Mouse (Mus musculus): ENCODE data around the gene Polr1d.

The Polr1d gene

GRCm38 (mm10) chr5:147055572-147056245, 21.1 kb upstream of the Polr1d start:
- no peak for DNase-seq (ENCODE audit: low read depth, low spot score)

DNA sequence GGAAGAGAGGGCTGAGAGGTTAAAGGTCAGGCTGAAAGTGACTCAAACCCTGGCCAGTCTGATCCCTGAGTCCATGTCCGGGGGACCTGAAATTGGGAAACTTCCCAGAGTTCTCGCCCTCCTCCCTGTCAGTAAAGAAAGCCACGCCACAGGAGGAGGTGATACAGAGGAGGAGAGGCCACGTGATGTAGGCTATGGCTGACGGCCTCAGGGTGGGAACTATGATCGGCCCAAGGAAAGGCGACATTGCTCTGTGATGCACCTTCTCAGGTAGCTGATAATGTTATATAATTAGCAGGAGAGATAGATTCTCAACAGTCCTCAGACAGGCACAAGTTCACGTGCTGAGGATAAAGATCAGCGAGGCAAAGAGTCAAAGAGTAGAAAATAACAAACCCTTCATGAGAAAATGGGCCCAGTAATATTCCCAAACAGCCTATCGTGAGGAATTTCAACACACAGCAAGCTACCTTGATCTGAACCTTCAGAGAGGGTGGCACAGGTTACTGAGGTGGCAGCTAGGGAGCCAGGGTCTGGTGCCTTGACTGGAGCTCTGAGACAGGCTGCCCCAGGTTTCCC, 20.0 kb upstream of the Polr1d start:
- no peak for DNase-seq (ENCODE audit: low read depth, low spot score)

- DNase-seq (ENCODE audit: low read depth, low spot score) = no peak
Observed at GRCm38 (mm10) chr5:147057626-147058414, 19.0 kb upstream of the Polr1d start.

- no peak for DNase-seq (ENCODE audit: low read depth, low spot score)
Observed at GRCm38 (mm10) chr5:147058661-147059060, 18.2 kb upstream of the Polr1d start.

- DNase-seq (ENCODE audit: low read depth, low spot score) = no peak
Observed at GRCm38 (mm10) chr5:147059319-147059718, 17.5 kb upstream of the Polr1d start.

GRCm38 (mm10) chr5:147060024-147060423, 16.8 kb upstream of the Polr1d start:
- DNase-seq (ENCODE audit: low read depth, low spot score) = no peak

DNA sequence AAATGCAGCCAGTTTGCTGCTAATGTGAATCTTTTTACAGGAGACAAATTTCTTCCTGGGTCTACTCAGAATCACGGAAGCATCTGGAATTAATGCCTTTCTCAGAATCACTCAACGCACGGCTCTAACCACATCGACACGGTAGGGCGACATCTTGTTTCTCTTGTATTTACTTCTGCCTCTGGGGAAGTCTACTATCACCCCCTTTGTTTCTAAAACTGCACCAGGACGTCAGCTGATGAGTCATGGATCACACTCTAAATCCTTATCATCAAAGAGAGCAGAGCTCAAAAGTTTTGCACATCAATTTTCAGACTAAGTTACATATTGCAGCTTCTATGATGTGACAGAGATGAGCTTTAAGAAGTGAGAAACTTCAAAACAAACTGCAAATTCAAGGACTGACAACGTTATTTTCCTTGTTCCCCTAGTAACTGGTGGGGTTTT, 13.6 kb upstream of the Polr1d start:
- no peak for DNase-seq (ENCODE audit: low read depth, low spot score)

GRCm38 (mm10) chr5:147066129-147066528, 10.7 kb upstream of the Polr1d start:
- no peak for DNase-seq (ENCODE audit: low read depth, low spot score)

DNA sequence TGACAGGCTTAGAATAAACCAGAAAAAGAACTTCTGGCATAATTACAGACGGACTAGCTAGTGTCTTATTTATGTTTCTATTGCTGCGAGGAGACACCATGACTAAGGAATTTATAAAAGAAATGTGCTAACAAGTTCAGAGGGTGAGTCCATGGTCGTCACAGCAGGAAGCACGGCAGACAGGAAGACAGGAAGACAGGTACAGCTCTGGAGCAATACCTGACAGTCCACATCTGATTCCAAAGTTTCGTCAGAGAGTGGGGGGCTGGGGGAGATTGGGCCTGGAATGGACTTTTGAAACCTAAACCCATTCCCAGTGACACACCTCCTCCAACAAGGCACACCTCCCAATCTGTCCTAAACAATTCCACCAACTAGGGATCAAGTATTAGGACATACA, 9.9 kb upstream of the Polr1d start:
- DNase-seq (ENCODE audit: low read depth, low spot score) = no peak

DNA sequence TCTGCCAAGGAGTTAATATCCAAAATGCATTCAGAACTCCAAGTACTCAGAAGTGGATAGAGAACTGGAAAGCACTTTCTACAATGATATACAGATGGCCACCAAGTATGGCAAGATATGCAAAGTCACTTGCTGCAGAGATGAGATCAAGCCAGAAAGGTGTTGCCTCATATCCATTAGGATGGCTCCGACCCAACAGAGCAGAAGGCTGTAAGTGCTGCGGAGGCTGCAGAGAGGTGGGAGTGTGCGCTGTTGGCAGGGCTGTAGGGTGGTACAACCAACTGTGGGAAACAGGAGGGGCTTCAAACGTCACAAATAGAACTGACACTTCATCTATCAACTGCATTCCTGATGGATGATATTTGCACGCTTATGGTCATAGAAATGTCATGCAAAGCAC, 8.0 kb upstream of the Polr1d start:
- DNase-seq (ENCODE audit: low read depth, low spot score) = no peak

GRCm38 (mm10) chr5:147070791-147071516, 5.9 kb upstream of the Polr1d start:
- DNase-seq (ENCODE audit: low read depth, low spot score) = no peak

DNA sequence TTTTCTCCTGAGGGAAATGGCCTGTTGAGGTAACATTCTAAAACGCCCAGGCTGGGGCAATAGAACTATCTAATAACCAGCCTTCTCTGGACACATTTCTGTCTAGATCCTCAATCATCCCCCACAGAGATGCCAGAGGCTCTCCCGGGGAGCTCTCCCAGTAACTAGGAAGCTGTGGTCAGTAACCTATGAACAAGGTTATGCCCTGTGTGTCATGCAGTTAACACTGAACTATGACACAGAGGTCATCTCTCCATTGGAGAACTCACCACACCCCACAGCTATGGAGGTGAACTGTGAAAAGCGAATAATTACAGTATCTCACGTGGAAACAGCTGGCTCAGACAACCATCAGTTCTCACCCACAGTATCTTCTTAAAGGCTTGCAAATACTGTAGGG, 5.0 kb upstream of the Polr1d start:
- DNase-seq (ENCODE audit: low read depth, low spot score) = no peak

DNA sequence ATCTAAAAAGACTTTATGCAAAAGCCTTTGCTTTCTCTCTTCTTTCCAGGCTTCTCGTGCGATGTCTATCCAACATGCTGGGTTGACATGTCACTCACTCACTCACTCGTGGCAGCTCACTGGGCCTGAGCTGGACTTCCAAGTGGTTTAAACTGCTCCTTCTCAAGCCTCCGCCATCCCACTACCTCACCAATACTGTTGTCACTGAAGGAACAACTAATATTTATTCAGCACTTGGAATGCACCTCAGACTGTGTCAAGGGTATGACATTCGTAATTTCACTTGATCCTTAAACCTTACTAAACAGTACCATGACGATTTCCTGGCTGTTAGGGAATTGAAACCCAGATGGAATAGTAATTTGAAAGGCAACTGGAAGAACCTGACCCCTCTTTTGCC, 3.0 kb upstream of the Polr1d start:
- no peak for DNase-seq (ENCODE audit: low read depth, low spot score)

- DNase-seq (ENCODE audit: low read depth, low spot score) = no peak
Observed at GRCm38 (mm10) chr5:147075103-147076025, 1.5 kb upstream of the Polr1d start.

GRCm38 (mm10) chr5:147076026-147076798, 638 bp upstream of the Polr1d start, which contains the start of gene Lnx2:
Lnx2 (minus strand) TSS chr5:147076586.
- peak; percentile 94 for DNase-seq (ENCODE audit: low read depth, low spot score)

DNA sequence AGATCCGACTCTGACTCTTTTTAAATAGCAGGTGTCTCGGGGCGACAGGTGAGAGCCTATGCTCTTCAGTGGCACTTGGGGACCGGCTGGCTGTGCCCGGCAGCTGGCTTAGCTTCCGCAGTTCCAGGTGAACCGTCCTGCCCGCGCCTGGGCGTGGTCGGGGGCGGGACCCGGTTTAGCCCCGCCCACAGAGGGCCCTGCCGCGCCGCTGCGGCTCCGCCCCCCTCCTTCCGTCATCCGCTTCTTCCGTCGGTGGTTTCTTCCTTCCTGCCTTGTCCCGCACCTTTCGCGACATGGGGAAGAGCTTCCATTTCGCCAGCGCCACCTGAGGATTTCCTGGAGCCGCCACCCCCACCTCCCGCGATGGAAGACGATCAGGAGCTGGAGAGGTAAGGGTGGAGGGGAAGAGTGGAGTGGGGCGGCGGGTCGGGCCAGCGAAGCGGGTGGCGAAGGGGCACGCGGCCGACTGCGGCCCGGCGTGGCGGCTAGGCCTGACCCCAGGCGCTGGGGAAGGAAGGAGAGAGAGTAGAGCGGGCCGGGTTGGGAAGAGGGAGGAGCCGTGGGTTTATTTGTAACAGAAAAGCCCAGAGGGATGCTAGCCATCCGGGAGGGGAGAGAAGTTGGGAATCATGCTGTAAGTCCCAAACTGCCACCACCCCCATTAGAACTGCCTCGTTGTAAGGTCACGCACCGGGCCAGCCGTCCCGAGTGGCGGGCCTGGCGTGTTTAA, 620 bp downstream of the Polr1d start:
- peak; percentile 76 for DNase-seq (ENCODE audit: low read depth, low spot score)

DNA sequence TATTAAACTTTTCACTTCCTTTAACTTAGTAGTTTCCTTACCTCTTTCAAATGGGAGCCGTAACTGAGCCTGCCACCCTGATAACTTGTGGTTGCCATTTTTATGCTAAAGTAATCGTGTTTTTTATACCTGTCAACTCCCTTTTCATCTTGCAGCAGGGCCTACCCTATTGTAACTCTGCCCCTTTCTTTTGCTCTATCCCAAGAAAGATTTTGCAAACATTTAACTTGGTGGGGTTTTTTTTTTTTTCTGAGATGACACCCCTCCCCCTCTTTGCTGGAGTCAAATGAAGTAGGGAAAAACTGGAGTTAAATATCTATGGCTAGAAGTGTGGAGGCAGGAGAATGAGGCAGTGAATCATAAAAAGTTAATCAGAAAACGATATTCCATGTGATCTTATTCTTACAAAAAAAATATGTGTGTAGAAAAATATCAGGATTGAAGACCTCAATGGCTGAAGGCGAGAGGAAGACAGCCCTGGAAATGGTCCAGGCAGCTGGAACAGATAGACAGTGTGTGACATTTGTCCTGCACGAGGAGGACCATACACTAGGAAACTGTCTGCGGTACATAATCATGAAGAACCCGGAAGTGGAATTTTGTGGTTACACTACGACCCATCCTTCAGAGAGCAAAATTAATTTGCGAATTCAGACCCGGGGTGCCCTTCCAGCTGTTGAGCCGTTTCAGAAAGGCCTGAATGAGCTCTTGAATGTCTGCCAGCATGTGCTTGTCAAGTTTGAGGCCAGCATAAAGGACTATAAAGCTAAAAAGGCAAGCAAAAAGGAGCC, 1.5 kb downstream of the Polr1d start:
- no peak for DNase-seq (ENCODE audit: low read depth, low spot score)

- DNase-seq (ENCODE audit: low read depth, low spot score) = no peak
Observed at GRCm38 (mm10) chr5:147085201-147085894, 8.5 kb downstream of the Polr1d start.

Measured in embryo, embryonic 11.5 days (tissue).